Mouse (Mus musculus): ENCODE data around the gene Morn1. TPM values are rescaled to one million over a fixed set of nuclear protein-coding genes. Genes with fewer than 3 reads are reported as not detected.

The Morn1 gene
- total RNA-seq, 1 experiment from 2014 or later: 2.6 TPM

- ATAC-seq (replicated peaks; ENCODE audit: low read depth, poor library complexity, severe bottlenecking): no peak
These were observed 66.1 kb downstream of the Morn1 start for GRCm38 (mm10) chr4:155152476-155152875.

- ATAC-seq (replicated peaks; ENCODE audit: low read depth, poor library complexity, severe bottlenecking): no peak
These were observed 67.2 kb downstream of the Morn1 start for GRCm38 (mm10) chr4:155153389-155154072.

- ATAC-seq (replicated peaks; ENCODE audit: low read depth, poor library complexity, severe bottlenecking): no peak
These were observed 68.6 kb downstream of the Morn1 start for GRCm38 (mm10) chr4:155154986-155155385.

DNA sequence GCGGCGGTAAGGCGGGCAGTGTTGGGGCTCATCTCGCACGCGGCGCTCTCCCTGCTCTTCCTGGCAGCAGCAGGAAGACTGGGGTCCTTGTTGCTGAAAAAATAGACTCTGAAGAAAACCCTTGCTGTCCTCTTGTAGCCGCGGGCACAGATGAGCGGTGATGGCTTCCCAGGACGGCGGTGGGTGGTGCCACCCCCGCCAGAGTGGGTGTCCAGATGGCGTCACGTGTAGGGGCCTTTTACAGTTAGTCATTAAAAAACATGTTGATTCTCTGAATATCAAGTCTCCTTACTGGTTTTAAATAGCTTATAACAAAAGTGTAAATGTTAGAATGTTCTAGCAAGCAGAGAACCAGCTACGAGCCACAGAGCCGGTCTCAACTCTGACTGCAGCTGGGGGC lies 70.4 kb downstream of the Morn1 start:
- no peak for ATAC-seq (replicated peaks; ENCODE audit: low read depth, poor library complexity, severe bottlenecking)

- no peak for ATAC-seq (replicated peaks; ENCODE audit: low read depth, poor library complexity, severe bottlenecking)
These were observed 71.6 kb downstream of the Morn1 start for GRCm38 (mm10) chr4:155157871-155158542.

- no peak for ATAC-seq (replicated peaks; ENCODE audit: low read depth, poor library complexity, severe bottlenecking)
These were observed 72.2 kb downstream of the Morn1 start for GRCm38 (mm10) chr4:155158543-155158917.

GRCm38 (mm10) chr4:155162433-155163319 lies 76.3 kb downstream of the Morn1 start:
- ATAC-seq (replicated peaks; ENCODE audit: low read depth, poor library complexity, severe bottlenecking): peak; percentile 60

DNA sequence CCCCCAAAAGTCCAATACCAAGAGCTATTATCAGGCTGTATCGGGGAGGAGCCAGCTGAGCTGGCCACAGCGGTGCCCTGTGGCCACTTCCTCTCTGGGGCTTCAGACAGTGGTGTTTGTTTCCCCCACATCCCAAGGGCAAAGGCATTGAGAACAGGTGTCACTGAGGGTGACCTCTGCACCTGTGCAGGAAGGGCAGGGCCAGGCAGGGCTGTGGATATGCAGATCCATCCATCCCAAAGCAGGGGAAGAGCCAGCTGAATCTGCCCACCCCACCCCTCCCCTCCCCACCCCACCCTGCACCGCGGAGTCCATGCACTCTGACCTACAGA lies 76.9 kb downstream of the Morn1 start:
- ATAC-seq (replicated peaks; ENCODE audit: low read depth, poor library complexity, severe bottlenecking): 0 out of 2 replicates have a peak, but pooled peaks have one; percentile 12

- ATAC-seq (replicated peaks; ENCODE audit: low read depth, poor library complexity, severe bottlenecking): no peak
These were observed 77.3 kb downstream of the Morn1 start for GRCm38 (mm10) chr4:155163685-155164084.

GRCm38 (mm10) chr4:155164550-155164949 lies 78.2 kb downstream of the Morn1 start:
- peak; percentile 53 for ATAC-seq (replicated peaks; ENCODE audit: low read depth, poor library complexity, severe bottlenecking)

DNA sequence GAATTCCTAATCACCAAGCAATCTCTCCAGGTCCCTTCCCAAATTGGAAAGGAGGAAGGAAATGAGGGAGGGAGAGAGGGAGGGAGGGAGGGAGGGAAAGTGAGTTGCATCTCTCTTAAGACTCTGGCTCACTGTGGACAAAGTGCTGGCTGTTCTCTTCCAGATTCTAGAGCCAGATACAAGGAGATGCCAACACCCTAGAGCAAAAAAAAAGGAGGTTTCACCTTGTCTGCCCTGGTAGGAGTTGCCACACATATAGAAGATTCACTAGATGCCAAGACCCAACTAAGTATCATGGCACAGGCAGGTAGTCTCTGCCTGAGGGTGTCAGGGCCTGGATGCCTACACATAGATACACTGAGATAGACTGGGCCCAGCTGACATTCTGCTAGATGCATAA lies 79.5 kb downstream of the Morn1 start:
- no peak for ATAC-seq (replicated peaks; ENCODE audit: low read depth, poor library complexity, severe bottlenecking)

GRCm38 (mm10) chr4:155168835-155169252 lies 82.5 kb downstream of the Morn1 start:
- ATAC-seq (replicated peaks; ENCODE audit: low read depth, poor library complexity, severe bottlenecking): no peak

- no peak for ATAC-seq (replicated peaks; ENCODE audit: low read depth, poor library complexity, severe bottlenecking)
These were observed 84.3 kb downstream of the Morn1 start for GRCm38 (mm10) chr4:155170614-155171212.

DNA sequence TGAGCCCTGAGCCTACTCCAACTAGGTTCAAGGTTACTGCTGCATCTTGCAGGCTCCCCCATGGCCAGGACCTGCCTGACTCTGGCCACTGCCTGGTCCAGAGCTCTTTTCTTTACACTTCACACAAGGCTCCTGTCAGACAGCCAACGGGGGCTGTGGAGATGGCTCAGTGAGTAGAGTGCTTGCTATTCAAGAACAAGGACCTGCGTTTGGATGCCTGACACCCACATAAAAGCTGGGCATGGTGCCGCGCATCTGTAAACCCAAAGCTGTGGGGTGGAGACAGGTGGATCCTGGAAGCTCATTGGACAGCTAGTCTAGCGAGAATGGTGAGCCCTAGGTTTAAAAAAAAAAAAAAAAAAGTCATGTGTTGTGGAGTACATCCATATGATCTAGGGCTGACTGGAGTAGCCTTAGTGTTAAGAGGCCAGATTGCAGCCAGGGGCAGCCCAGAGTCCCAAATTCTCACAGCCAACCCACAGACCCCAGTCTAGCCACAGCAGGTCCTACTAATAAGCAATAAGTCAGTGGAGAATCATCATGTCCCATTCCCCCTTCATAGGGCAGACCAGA lies 85.7 kb downstream of the Morn1 start:
- no peak for ATAC-seq (replicated peaks; ENCODE audit: low read depth, poor library complexity, severe bottlenecking)

- ATAC-seq (replicated peaks; ENCODE audit: low read depth, poor library complexity, severe bottlenecking): peak; percentile 41
These were observed 86.8 kb downstream of the Morn1 start for GRCm38 (mm10) chr4:155172909-155173821.

GRCm38 (mm10) chr4:155173822-155174785 lies 87.7 kb downstream of the Morn1 start:
- ATAC-seq (replicated peaks; ENCODE audit: low read depth, poor library complexity, severe bottlenecking): no peak

- no peak for ATAC-seq (replicated peaks; ENCODE audit: low read depth, poor library complexity, severe bottlenecking)
These were observed 89.8 kb downstream of the Morn1 start for GRCm38 (mm10) chr4:155176210-155176609.

- peak; percentile 79 for ATAC-seq (replicated peaks; ENCODE audit: low read depth, poor library complexity, severe bottlenecking)
These were observed 91.9 kb downstream of the Morn1 start for GRCm38 (mm10) chr4:155178274-155178673.
